Mouse (Mus musculus): ENCODE measurements around the gene Gm9844. TPM values are rescaled to one million over a fixed set of nuclear protein-coding genes. Genes with fewer than 3 reads are reported as not detected.
A peak's percentile ranks its signal among the peaks of the same experiment; 100 is the strongest.

The Gm9844 gene
- total and polyA plus RNA-seq, 2 experiments from 2014 or later = 13.5 to 44.4 TPM

GRCm38 (mm10) chr7:24877588-24877987 is 15.6 kb downstream of the Gm9844 start:
- TF ChIP-seq CTCF (IDR thresholded peaks at IDR 0.05) = no peak
- ATAC-seq (ENCODE audit: low FRiP score) (no peak), DNase-seq (ENCODE audit: low spot score) (no peak)
- Histone ChIP-seq H3K27me3 (ENCODE audit: insufficient read depth, low read length) (no peaks in the 10 kb centered on the region), H3K4me3 (ENCODE audit: low read depth, low read length) (no peak overlapping the region), H3K9ac (replicated peaks; ENCODE audit: low read length, poor library complexity, severe bottlenecking) (no peak overlapping the region), H3K9me3 (ENCODE audit: low read length) (no peaks in the 10 kb centered on the region), H3K4me1 (ENCODE audit: insufficient read depth, low read length) (no peaks in the 10 kb centered on the region), H3K4me2 (ENCODE audit: low read depth, low read length, poor library complexity, severe bottlenecking) (no peak overlapping the region), H3K27ac (ENCODE audit: low read depth, low read length) (no peak overlapping the region), H3K36me3 (ENCODE audit: insufficient read depth, low read length) (no peaks in the 10 kb centered on the region)
- WGBS = 87% methylated on average over 3 of the region's 3 CpGs

DNA sequence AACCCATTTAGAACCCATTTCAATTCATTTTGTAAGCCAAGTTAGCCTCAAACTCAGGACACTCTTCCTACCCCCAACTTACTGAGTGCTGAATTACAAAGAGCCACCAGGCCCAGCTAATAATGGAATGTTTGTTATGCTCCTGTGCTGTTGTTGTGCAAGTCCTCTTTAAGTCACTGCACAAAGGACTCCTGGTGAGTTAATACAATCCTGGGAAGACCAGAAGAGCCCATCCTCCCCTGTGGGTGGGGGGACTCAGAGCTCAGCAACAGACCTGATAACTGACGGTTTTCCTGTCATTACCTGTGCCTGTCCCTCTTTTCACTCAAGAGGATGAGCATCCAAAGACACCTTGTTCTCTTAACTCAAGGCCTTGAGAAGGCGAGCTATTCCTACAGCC is 17.6 kb downstream of the Gm9844 start:
- DNase-seq (ENCODE audit: low spot score) (no peak), ATAC-seq (ENCODE audit: low FRiP score) (no peak)
- Histone ChIP-seq H3K36me3 (ENCODE audit: insufficient read depth, low read length) (no peaks in the 10 kb centered on the region), H3K9ac (replicated peaks; ENCODE audit: low read length, poor library complexity, severe bottlenecking) (no peak overlapping the region), H3K9me3 (ENCODE audit: low read length) (no peaks in the 10 kb centered on the region), H3K4me2 (ENCODE audit: low read depth, low read length, poor library complexity, severe bottlenecking) (no peak overlapping the region), H3K27me3 (ENCODE audit: insufficient read depth, low read length) (no peaks in the 10 kb centered on the region), H3K4me3 (ENCODE audit: low read depth, low read length) (no peak overlapping the region), H3K27ac (ENCODE audit: low read depth, low read length) (no peak overlapping the region), H3K4me1 (ENCODE audit: insufficient read depth, low read length) (no peaks in the 10 kb centered on the region)
- 13% methylated on average over 2 of the region's 2 CpGs for WGBS
- no peak for TF ChIP-seq CTCF (IDR thresholded peaks at IDR 0.05)

GRCm38 (mm10) chr7:24882416-24883199 is 20.6 kb downstream of the Gm9844 start:
- peaks cover 7% of the 10 kb centered on the region for H3K36me3 ChIP-seq (ENCODE audit: insufficient read depth, low read length)
- no peak overlapping the region for H3K4me3 ChIP-seq (ENCODE audit: low read depth, low read length)
- no peak overlapping the region for H3K9ac ChIP-seq (replicated peaks; ENCODE audit: low read length, poor library complexity, severe bottlenecking)
- no peak overlapping the region for H3K4me2 ChIP-seq (ENCODE audit: low read depth, low read length, poor library complexity, severe bottlenecking)
- TF ChIP-seq CTCF (IDR thresholded peaks at IDR 0.05) = no peak
- no peaks in the 10 kb centered on the region for H3K27me3 ChIP-seq (ENCODE audit: insufficient read depth, low read length)
- H3K27ac ChIP-seq (ENCODE audit: low read depth, low read length) = no peak overlapping the region
- no peak for ATAC-seq (ENCODE audit: low FRiP score)
- no peak for DNase-seq (ENCODE audit: low spot score)
- peaks cover 9% of the 10 kb centered on the region for H3K4me1 ChIP-seq (ENCODE audit: insufficient read depth, low read length)
- 91% methylated on average over 9 of the region's 9 CpGs for WGBS
- no peaks in the 10 kb centered on the region for H3K9me3 ChIP-seq (ENCODE audit: low read length)

DNA sequence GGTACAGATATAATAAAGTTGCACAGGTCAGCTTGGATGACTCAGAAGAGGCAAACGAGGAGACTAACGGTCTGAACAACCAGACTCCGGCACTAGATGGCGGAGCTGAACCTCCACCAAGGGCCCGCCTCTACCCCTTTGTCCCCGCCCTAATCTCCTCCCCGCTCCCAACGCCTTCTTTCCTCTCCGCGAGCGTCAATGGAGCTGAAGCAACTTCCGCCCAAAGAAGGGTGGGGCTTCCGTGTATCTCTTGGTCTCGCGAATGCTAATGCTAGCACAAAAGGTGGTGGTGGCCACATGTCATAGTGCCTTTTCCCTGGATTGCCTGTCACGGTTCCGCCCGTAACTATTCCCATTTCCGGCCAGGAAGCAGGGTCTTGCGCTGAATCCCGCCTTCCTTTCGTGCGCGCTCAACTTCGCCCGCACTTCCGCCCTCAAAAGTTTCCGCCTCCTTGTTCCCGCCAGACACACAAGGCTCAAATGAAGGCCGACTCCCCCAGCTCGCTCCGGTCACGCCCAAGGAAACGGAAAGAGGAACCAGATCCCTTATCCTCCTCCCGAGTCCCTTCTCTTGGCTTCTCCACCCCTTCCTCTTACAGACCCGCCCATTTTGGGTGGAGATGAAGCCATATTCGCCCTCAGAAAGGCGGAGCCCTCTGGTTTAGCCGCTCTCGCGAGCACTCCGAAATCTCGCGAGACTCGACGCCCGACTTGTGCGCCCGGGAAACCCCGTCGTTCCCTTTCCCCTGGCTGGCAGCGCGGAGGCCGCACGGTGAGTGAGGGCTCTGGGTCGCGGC is 22.1 kb downstream of the Gm9844 start, which contains the start of gene Rps19:
Gene Rps19, plus strand, starts transcription at position 476 of the 797 bp plus-strand sequence.
- Histone ChIP-seq H3K27ac (ENCODE audit: low read depth, low read length) (peak within 1 kb of the TSS; percentile 92), H3K9ac (replicated peaks; ENCODE audit: low read length, poor library complexity, severe bottlenecking) (peak within 1 kb of the TSS; percentile 99), H3K4me3 (ENCODE audit: low read depth, low read length) (peak within 1 kb of the TSS; percentile 99), H3K36me3 (ENCODE audit: insufficient read depth, low read length) (peaks cover 22% of the 10 kb centered on the region), H3K9me3 (ENCODE audit: low read length) (no peaks in the 10 kb centered on the region), H3K4me1 (ENCODE audit: insufficient read depth, low read length) (peaks cover 9% of the 10 kb centered on the region), H3K4me2 (ENCODE audit: low read depth, low read length, poor library complexity, severe bottlenecking) (peak within 1 kb of the TSS; percentile 76), H3K27me3 (ENCODE audit: insufficient read depth, low read length) (no peaks in the 10 kb centered on the region)
- peak; percentile 73 for TF ChIP-seq CTCF (IDR thresholded peaks at IDR 0.05)
- DNase-seq (ENCODE audit: low spot score) (peak; percentile 99), ATAC-seq (ENCODE audit: low FRiP score) (peak; percentile 94)
- under 1% methylated on average over 57 of the region's 57 CpGs for WGBS

DNA sequence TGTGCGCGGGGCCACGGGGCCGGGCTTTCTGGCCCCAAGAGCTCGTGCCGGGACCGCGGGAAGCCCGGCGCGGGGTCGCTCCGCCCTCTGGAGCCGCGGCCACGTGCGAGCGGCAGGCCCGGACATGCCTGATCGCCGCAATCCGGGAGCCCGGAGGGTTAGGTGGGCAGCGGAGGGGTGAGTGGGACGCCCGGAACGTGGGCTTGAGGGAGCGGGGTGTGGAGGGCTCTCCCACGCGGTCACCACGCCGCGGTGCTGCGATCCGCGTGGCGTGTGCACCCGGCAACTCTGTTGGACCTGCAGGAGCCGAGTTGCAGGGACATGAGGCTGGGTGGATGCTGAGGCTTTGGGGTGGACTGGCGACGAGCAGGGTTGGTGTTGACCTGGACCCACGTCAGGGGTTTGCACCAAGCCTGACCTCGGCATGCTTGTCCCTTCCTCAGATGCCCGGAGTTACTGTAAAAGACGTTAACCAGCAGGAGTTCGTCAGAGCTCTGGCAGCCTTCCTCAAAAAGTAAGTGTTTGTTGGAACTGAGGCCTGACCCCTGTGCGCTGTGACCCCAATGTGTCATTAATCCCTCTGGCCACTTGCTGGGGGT is 22.8 kb downstream of the Gm9844 start:
- no peaks in the 10 kb centered on the region for H3K9me3 ChIP-seq (ENCODE audit: low read length)
- peak overlapping the region; percentile 99 for H3K9ac ChIP-seq (replicated peaks; ENCODE audit: low read length, poor library complexity, severe bottlenecking)
- TF ChIP-seq CTCF (IDR thresholded peaks at IDR 0.05) = no peak
- peak overlapping the region; percentile 99 for H3K4me3 ChIP-seq (ENCODE audit: low read depth, low read length)
- H3K4me1 ChIP-seq (ENCODE audit: insufficient read depth, low read length) = peaks cover 9% of the 10 kb centered on the region
- no peaks in the 10 kb centered on the region for H3K27me3 ChIP-seq (ENCODE audit: insufficient read depth, low read length)
- H3K27ac ChIP-seq (ENCODE audit: low read depth, low read length) = peak overlapping the region; percentile 92
- H3K36me3 ChIP-seq (ENCODE audit: insufficient read depth, low read length) = peaks cover 29% of the 10 kb centered on the region
- DNase-seq (ENCODE audit: low spot score) (no peak), ATAC-seq (ENCODE audit: low FRiP score) (no peak; the same call in 1 of the 2 replicates)
- WGBS = 1% methylated on average over 47 of the region's 47 CpGs
- H3K4me2 ChIP-seq (ENCODE audit: low read depth, low read length, poor library complexity, severe bottlenecking) = peak overlapping the region; percentile 76

All from midbrain, postnatal 0 days (tissue).